Mouse (Mus musculus): ENCODE results near the gene Hipk4.

Gene Hipk4

GRCm38 (mm10) chr7:27522967-27523366 is at the start of gene Hipk4:
Gene Hipk4 (plus strand): TSS chr7:27523267.
- no peak for DNase-seq

GRCm38 (mm10) chr7:27473835-27474489 is 49.1 kb upstream of the Hipk4 start:
- DNase-seq: no peak

GRCm38 (mm10) chr7:27474490-27474954 is 48.5 kb upstream of the Hipk4 start:
- DNase-seq: peak; percentile 90

GRCm38 (mm10) chr7:27475596-27475995 is 47.5 kb upstream of the Hipk4 start:
- DNase-seq: no peak

- no peak for DNase-seq
Measured at GRCm38 (mm10) chr7:27476098-27476635, 46.9 kb upstream of the Hipk4 start.

GRCm38 (mm10) chr7:27478561-27478960 is 44.5 kb upstream of the Hipk4 start:
- DNase-seq: no peak

GRCm38 (mm10) chr7:27479750-27480149 is 43.3 kb upstream of the Hipk4 start:
- no peak for DNase-seq

- no peak for DNase-seq
Measured at GRCm38 (mm10) chr7:27480506-27480905, 42.6 kb upstream of the Hipk4 start.

- no peak for DNase-seq
Measured at GRCm38 (mm10) chr7:27480927-27481626, 42.0 kb upstream of the Hipk4 start.

- DNase-seq: peak; percentile 76
Measured at GRCm38 (mm10) chr7:27481627-27481969, 41.5 kb upstream of the Hipk4 start.

GRCm38 (mm10) chr7:27483860-27484259 is 39.2 kb upstream of the Hipk4 start:
- DNase-seq: no peak

- DNase-seq: no peak
Measured at GRCm38 (mm10) chr7:27486102-27486769, 36.8 kb upstream of the Hipk4 start.

GRCm38 (mm10) chr7:27486770-27487697 is 36.0 kb upstream of the Hipk4 start, which contains the start of gene Sertad1:
Gene Sertad1 (plus strand): TSS chr7:27486910.
- peak; percentile 100 for DNase-seq

GRCm38 (mm10) chr7:27487740-27488268 is 35.3 kb upstream of the Hipk4 start:
- peak; percentile 36 for DNase-seq

- DNase-seq: no peak
Measured at GRCm38 (mm10) chr7:27489270-27489869, 33.7 kb upstream of the Hipk4 start.

GRCm38 (mm10) chr7:27490227-27490542 is 32.9 kb upstream of the Hipk4 start:
- DNase-seq: no peak

GRCm38 (mm10) chr7:27490543-27491329 is 32.3 kb upstream of the Hipk4 start:
- peak; percentile 93 for DNase-seq

- DNase-seq: no peak
Measured at GRCm38 (mm10) chr7:27491856-27492255, 31.2 kb upstream of the Hipk4 start.

GRCm38 (mm10) chr7:27493022-27493421 is 30.0 kb upstream of the Hipk4 start:
- DNase-seq: no peak

GRCm38 (mm10) chr7:27493450-27493849 is 29.6 kb upstream of the Hipk4 start:
- no peak for DNase-seq
